Mouse (Mus musculus) forebrain, postnatal 0 days (tissue): ENCODE measurements around the gene Slc2a3. TPM values are rescaled to one million over a fixed set of nuclear protein-coding genes. Genes with fewer than 3 reads are reported as not detected.

Experiments
- ATAC-seq: fragments of 200-750 bp; cut with Nextera tagmentation; 2 replicates; pipeline ENCODE4 v1.8.0; 2017; ENCODE audit warnings: mild to moderate bottlenecking, moderate library complexity
- DNase-seq: peaks from one replicate; pipeline ENCODE4 v3.0.0-alpha.2; 2015
- H3K27ac ChIP-seq: fragments of 300-500 bp; sonication (generic); 2 replicates; pipeline ENCODE4 v1.5.1; 2014; ENCODE audit warnings: low read depth, mild to moderate bottlenecking, antibody characterized with exemption, low read length, moderate library complexity, mixed read lengths
- H3K27me3 ChIP-seq: fragments of 300-500 bp; sonication (generic); 2 replicates; pipeline ENCODE4 v1.6.1; 2014; ENCODE audit warnings: mild to moderate bottlenecking, low read length, mixed read lengths; ENCODE audit not compliant: insufficient read depth
- H3K36me3 ChIP-seq: fragments of 300-500 bp; sonication (generic); 2 replicates; pipeline ENCODE4 v1.6.1; 2014; ENCODE audit warnings: mild to moderate bottlenecking, moderate library complexity; ENCODE audit not compliant: insufficient read depth
- H3K4me1 ChIP-seq: fragments of 300-500 bp; sonication (generic); 2 replicates; pipeline ENCODE4 v1.6.1; 2014; ENCODE audit warnings: antibody characterized with exemption; ENCODE audit not compliant: insufficient read depth
- H3K4me2 ChIP-seq: fragments of 300-500 bp; sonication (generic); 2 replicates; pipeline ENCODE4 v1.6.1; 2014; ENCODE audit warnings: low read depth, mild to moderate bottlenecking, moderate library complexity
- H3K4me3 ChIP-seq: fragments of 300-500 bp; sonication (generic); 2 replicates; pipeline ENCODE4 v1.5.1; 2014; ENCODE audit warnings: low read depth, low read length, mixed read lengths
- H3K9ac ChIP-seq: fragments of 300-500 bp; sonication (generic); 2 replicates; pipeline ENCODE4 v1.6.1; 2014; ENCODE audit warnings: mild to moderate bottlenecking
- H3K9me3 ChIP-seq: fragments of 300-500 bp; sonication (generic); 2 replicates; pipeline ENCODE4 v1.6.1; 2016; ENCODE audit warnings: low read length
- CTCF ChIP-seq: sonication (generic); IDR thresholded peaks from 2 replicates; pipeline ENCODE4 v1.5.1; 2016; ENCODE audit warnings: antibody characterized with exemption, control low read depth, low read depth
- WGBS: fragments of 180-500 bp; shearing (Covaris S2); extraction: QIAGEN DNeasy Blood & Tissue Kit; methylation state at CpG from one replicate; pipeline ENCODE4 v1.1.7; 2014; 5-methylcytosine and 5-hydroxymethylcytosine counted together
- microRNA-seq, 2 experiments: library from miRNA; unstranded; fragments of <30 nt; microRNA quantifications; one replicate each; pipeline ENCODE4; 2016
- polyA plus RNA-seq: library from polyadenylated mRNA; unstranded; fragments of >200 nt; fragmentation: Nextera tagmentation; extraction: Ambion mirVana; gene quantifications from 2 replicates; pipeline ENCODE4 v1.2.1, GENCODE M21; 2015
- total RNA-seq: library from RNA; depleted of rRNA; stranded (reverse); fragments of >200 nt; gene quantifications from 2 replicates; pipeline ENCODE4 v1.2.3, GENCODE M21; 2014; rRNA removed

Slc2a3 gene
- total and polyA plus RNA-seq, 2 experiments from 2014 or later = 41.6 to 78.2 TPM

GRCm38 (mm10) chr6:122695398-122695797 lies 106.0 kb downstream of the Slc2a3 start:
- H3K9me3 ChIP-seq = no peaks in the 10 kb centered on the region
- no peak for TF ChIP-seq CTCF
- 92% methylated on average over 3 of the region's 3 CpGs for WGBS
- DNase-seq = no peak
- no peak overlapping the region for H3K4me2 ChIP-seq
- no peak overlapping the region for H3K4me3 ChIP-seq
- H3K9ac ChIP-seq = no peak overlapping the region
- no peaks in the 10 kb centered on the region for H3K27me3 ChIP-seq
- no peaks in the 10 kb centered on the region for H3K36me3 ChIP-seq
- ATAC-seq = no peak
- H3K4me1 ChIP-seq = no peaks in the 10 kb centered on the region
- H3K27ac ChIP-seq = no peak overlapping the region

DNA sequence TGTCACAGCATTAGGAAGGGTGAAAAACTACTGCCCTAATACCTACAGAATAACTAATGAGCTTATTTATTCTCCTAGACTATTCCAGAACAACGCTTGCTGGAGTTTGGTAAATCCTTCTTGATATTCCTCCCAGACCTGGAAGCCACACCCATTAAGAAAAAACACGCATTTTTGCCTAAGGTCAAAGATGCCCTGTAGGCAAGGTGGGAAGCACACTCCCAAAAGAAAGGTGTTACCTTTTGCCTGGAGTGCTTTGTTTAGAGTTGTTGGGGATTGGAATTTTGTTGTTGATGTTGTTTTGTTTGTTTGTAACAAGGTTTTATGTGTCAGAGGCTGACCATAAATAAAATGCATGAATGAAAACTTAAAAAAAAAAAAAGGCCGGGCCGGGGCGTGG lies 111.4 kb downstream of the Slc2a3 start:
- H3K9me3 ChIP-seq = no peaks in the 10 kb centered on the region
- H3K36me3 ChIP-seq = no peaks in the 10 kb centered on the region
- WGBS = 87% methylated on average over 5 of the region's 5 CpGs
- H3K4me1 ChIP-seq = no peaks in the 10 kb centered on the region
- no peak for TF ChIP-seq CTCF
- no peaks in the 10 kb centered on the region for H3K27me3 ChIP-seq
- no peak overlapping the region for H3K4me3 ChIP-seq
- DNase-seq (no peak), ATAC-seq (no peak)
- H3K27ac ChIP-seq = no peak overlapping the region
- H3K9ac ChIP-seq = no peak overlapping the region
- H3K4me2 ChIP-seq = no peak overlapping the region

GRCm38 (mm10) chr6:122689411-122690055 lies 111.9 kb downstream of the Slc2a3 start:
- WGBS = 81% methylated on average over 6 of the region's 6 CpGs
- Histone ChIP-seq H3K27ac (no peak overlapping the region), H3K36me3 (no peaks in the 10 kb centered on the region), H3K27me3 (no peaks in the 10 kb centered on the region), H3K9me3 (no peaks in the 10 kb centered on the region), H3K9ac (no peak overlapping the region), H3K4me3 (no peak overlapping the region), H3K4me2 (no peak overlapping the region), H3K4me1 (no peaks in the 10 kb centered on the region)
- no peak for TF ChIP-seq CTCF
- ATAC-seq = no peak
- no peak for DNase-seq

- H3K4me1 ChIP-seq = no peaks in the 10 kb centered on the region
- H3K9ac ChIP-seq = no peak overlapping the region
- no peaks in the 10 kb centered on the region for H3K27me3 ChIP-seq
- H3K36me3 ChIP-seq = no peaks in the 10 kb centered on the region
- DNase-seq (no peak), ATAC-seq (no peak)
- no peaks in the 10 kb centered on the region for H3K9me3 ChIP-seq
- no peak overlapping the region for H3K4me3 ChIP-seq
- no peak for TF ChIP-seq CTCF
- no peak overlapping the region for H3K27ac ChIP-seq
- 94% methylated on average over 13 of the region's 13 CpGs for WGBS
- no peak overlapping the region for H3K4me2 ChIP-seq
Observed at GRCm38 (mm10) chr6:122686709-122687108, 114.7 kb downstream of the Slc2a3 start.

DNA sequence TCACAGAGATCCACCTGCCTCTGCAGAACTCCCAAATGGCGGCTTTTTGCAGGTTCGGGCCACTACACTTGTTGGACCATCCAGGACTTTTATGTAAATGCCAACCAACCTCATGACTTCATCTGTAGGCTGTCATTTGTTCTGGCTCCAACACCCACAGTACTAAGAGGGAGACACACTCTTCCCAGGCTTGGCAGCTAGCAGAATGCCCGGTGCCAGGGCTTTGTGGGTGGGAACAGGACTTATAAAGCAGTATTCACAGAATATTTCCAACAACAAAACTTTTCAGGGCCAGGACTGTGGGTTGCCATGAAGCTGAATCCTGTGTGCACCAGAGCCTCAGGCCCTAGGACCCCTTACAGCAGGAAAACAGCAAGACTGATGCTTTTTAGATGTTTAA lies 118.8 kb downstream of the Slc2a3 start:
- Histone ChIP-seq H3K4me1 (no peaks in the 10 kb centered on the region), H3K4me2 (no peak overlapping the region), H3K36me3 (no peaks in the 10 kb centered on the region), H3K9ac (no peak overlapping the region), H3K4me3 (no peak overlapping the region), H3K27ac (no peak overlapping the region), H3K27me3 (no peaks in the 10 kb centered on the region), H3K9me3 (no peaks in the 10 kb centered on the region)
- no peak for ATAC-seq
- no peak for TF ChIP-seq CTCF
- 69% methylated on average over 3 of the region's 3 CpGs for WGBS
- no peak for DNase-seq

Small RNAs within 50 kb of the gene (microRNA-seq; reads per million reads assigned to microRNA genes)
- 0.24 to 1.2 reads per million in 2 experiments for gene Mir7231

Other genes starting within 250 kb of the Slc2a3 start
- 0.31 and 3.1 TPM in 2 replicates for gene Aicda, start 247.8 kb downstream of the Slc2a3 start, total RNA-seq
- gene Aicda, start 247.8 kb downstream of the Slc2a3 start, polyA plus RNA-seq = 0.29 and 1.3 TPM in 2 replicates
- gene Apobec1, start 199.2 kb downstream of the Slc2a3 start, total RNA-seq = 1.2 and 2.0 TPM in 2 replicates
- 2.3 and 2.4 TPM in 2 replicates for gene Apobec1, start 199.2 kb downstream of the Slc2a3 start, polyA plus RNA-seq
- gene Gdf3, start 191.6 kb downstream of the Slc2a3 start, total RNA-seq = not detected in 2 replicates
- not detected in 2 replicates for gene Gdf3, start 191.6 kb downstream of the Slc2a3 start, polyA plus RNA-seq
- gene Dppa3, start 175.2 kb downstream of the Slc2a3 start, total RNA-seq = not detected in 2 replicates
- not detected in 2 replicates for gene Dppa3, start 175.2 kb downstream of the Slc2a3 start, polyA plus RNA-seq
- gene Nanog, start 94.2 kb downstream of the Slc2a3 start, total RNA-seq = not detected in 2 replicates
- 0.07 TPM in 1 of 2 replicates, not detected in the other for gene Nanog, start 94.2 kb downstream of the Slc2a3 start, polyA plus RNA-seq
- gene Foxj2, start 18.3 kb upstream of the Slc2a3 start, total RNA-seq = 16.3 and 23.4 TPM in 2 replicates
- gene Foxj2, start 18.3 kb upstream of the Slc2a3 start, polyA plus RNA-seq = 6.7 and 8.1 TPM in 2 replicates
- gene C3ar1, start 54.5 kb upstream of the Slc2a3 start, total RNA-seq = 1.5 and 2.3 TPM in 2 replicates
- gene C3ar1, start 54.5 kb upstream of the Slc2a3 start, polyA plus RNA-seq = 1.7 and 1.8 TPM in 2 replicates
- gene Necap1, start 72.8 kb upstream of the Slc2a3 start, total RNA-seq = 131 and 146 TPM in 2 replicates
- 134 and 152 TPM in 2 replicates for gene Necap1, start 72.8 kb upstream of the Slc2a3 start, polyA plus RNA-seq
- 1.0 and 2.1 TPM in 2 replicates for gene Clec4a1, start 120.2 kb upstream of the Slc2a3 start, total RNA-seq
- gene Clec4a1, start 120.2 kb upstream of the Slc2a3 start, polyA plus RNA-seq = 1.8 and 2.3 TPM in 2 replicates
- gene Clec4a3, start 150.9 kb upstream of the Slc2a3 start, total RNA-seq = 0.38 and 0.57 TPM in 2 replicates
- 1.1 and 1.5 TPM in 2 replicates for gene Clec4a3, start 150.9 kb upstream of the Slc2a3 start, polyA plus RNA-seq
- gene Clec4a4, start 188.7 kb upstream of the Slc2a3 start, total RNA-seq = 0.33 TPM in 1 of 2 replicates, not detected in the other
- not detected in 2 replicates for gene Clec4a4, start 188.7 kb upstream of the Slc2a3 start, polyA plus RNA-seq
- gene Clec4b1, start 248.3 kb upstream of the Slc2a3 start, total RNA-seq = not detected in 2 replicates
- not detected in 2 replicates for gene Clec4b1, start 248.3 kb upstream of the Slc2a3 start, polyA plus RNA-seq